Mouse (Mus musculus): ENCODE data around the gene Hoxb6. TPM values are rescaled to one million over a fixed set of nuclear protein-coding genes. Genes with fewer than 3 reads are reported as not detected.

Gene Hoxb6
- polyA plus RNA-seq, 1 experiment from 2014 or later: 0.90 TPM

- Histone ChIP-seq H3K9me3 (replicated peaks; ENCODE audit: control insufficient read depth, low read length) (no peaks in the 10 kb centered on the region), H3K36me3 (ENCODE audit: control insufficient read depth, insufficient read depth, low read length) (no peaks in the 10 kb centered on the region), H3K4me1 (ENCODE audit: control insufficient read depth, insufficient read depth, low read length) (peaks cover 14% of the 10 kb centered on the region), H3K9ac (ENCODE audit: low read depth, low read length) (peak overlapping the region; percentile 52; the same call in 1 of the 2 replicates), H3K27ac (ENCODE audit: low read depth, low read length) (peak overlapping the region; percentile 41; the same call in 1 of the 2 replicates), H3K4me3 (ENCODE audit: low read depth, low read length) (peak overlapping the region; percentile 45), H3K4me2 (peak overlapping the region; percentile 76), H3K27me3 (ENCODE audit: control insufficient read depth, insufficient read depth, low read length) (peaks cover 91% of the 10 kb centered on the region)
- ATAC-seq (replicated peaks; ENCODE audit: insufficient number of reproducible peaks, low FRiP score, low TSS enrichment): no peak
- 4% methylated on average over 39 of the region's 56 CpGs for WGBS (ENCODE audit: insufficient replicate concordance)
These were observed 53.1 kb downstream of the Hoxb6 start for GRCm38 (mm10) chr11:96345220-96345892.

GRCm38 (mm10) chr11:96345893-96346806 lies 53.9 kb downstream of the Hoxb6 start:
- Histone ChIP-seq H3K9me3 (replicated peaks; ENCODE audit: control insufficient read depth, low read length) (no peaks in the 10 kb centered on the region), H3K4me1 (ENCODE audit: control insufficient read depth, insufficient read depth, low read length) (peaks cover 14% of the 10 kb centered on the region), H3K4me2 (peak overlapping the region; percentile 76), H3K27me3 (ENCODE audit: control insufficient read depth, insufficient read depth, low read length) (peaks cover 92% of the 10 kb centered on the region), H3K36me3 (ENCODE audit: control insufficient read depth, insufficient read depth, low read length) (no peaks in the 10 kb centered on the region), H3K27ac (ENCODE audit: low read depth, low read length) (peak overlapping the region; percentile 41; the same call in 1 of the 2 replicates), H3K9ac (ENCODE audit: low read depth, low read length) (peak overlapping the region; percentile 52; the same call in 1 of the 2 replicates), H3K4me3 (ENCODE audit: low read depth, low read length) (peak overlapping the region; percentile 45)
- 4% methylated on average over 44 of the region's 45 CpGs for WGBS (ENCODE audit: insufficient replicate concordance)
- ATAC-seq (replicated peaks; ENCODE audit: insufficient number of reproducible peaks, low FRiP score, low TSS enrichment): no peak

- Histone ChIP-seq H3K4me2 (no peak overlapping the region), H3K9me3 (replicated peaks; ENCODE audit: control insufficient read depth, low read length) (no peaks in the 10 kb centered on the region), H3K27ac (ENCODE audit: low read depth, low read length) (no peak overlapping the region), H3K9ac (ENCODE audit: low read depth, low read length) (no peak overlapping the region), H3K36me3 (ENCODE audit: control insufficient read depth, insufficient read depth, low read length) (no peaks in the 10 kb centered on the region), H3K27me3 (ENCODE audit: control insufficient read depth, insufficient read depth, low read length) (peaks cover 93% of the 10 kb centered on the region), H3K4me3 (ENCODE audit: low read depth, low read length) (no peak overlapping the region), H3K4me1 (ENCODE audit: control insufficient read depth, insufficient read depth, low read length) (peaks cover 14% of the 10 kb centered on the region)
- ATAC-seq (replicated peaks; ENCODE audit: insufficient number of reproducible peaks, low FRiP score, low TSS enrichment): no peak
- 53% methylated on average over 5 of the region's 5 CpGs for WGBS (ENCODE audit: insufficient replicate concordance)
These were observed 54.7 kb downstream of the Hoxb6 start for GRCm38 (mm10) chr11:96346916-96347520.

DNA sequence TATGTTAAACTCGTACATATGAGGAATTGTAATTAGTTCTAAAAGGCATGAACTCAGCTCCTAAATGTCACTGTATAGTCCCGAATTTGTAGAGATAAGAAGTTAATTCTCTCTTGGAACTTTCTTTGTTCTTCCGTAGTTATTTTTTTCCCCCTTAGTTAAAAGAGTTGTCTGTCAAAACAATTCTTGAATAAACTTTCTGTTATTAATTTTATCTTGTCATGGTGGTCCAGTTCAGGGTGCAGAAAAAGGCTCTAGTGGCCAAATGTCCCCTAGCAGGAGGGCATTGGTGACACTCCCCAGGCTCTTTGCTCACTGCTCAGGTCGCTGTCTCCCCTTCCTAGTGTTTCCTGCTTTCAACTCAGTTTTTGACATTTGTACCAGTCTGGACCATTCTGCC lies 55.4 kb downstream of the Hoxb6 start:
- WGBS (ENCODE audit: insufficient replicate concordance): 25% methylated on average over 4 of the region's 4 CpGs
- Histone ChIP-seq H3K27me3 (ENCODE audit: control insufficient read depth, insufficient read depth, low read length) (peaks cover 91% of the 10 kb centered on the region), H3K4me3 (ENCODE audit: low read depth, low read length) (peak overlapping the region; percentile 14; the same call in 1 of the 2 replicates), H3K9ac (ENCODE audit: low read depth, low read length) (no peak overlapping the region), H3K4me1 (ENCODE audit: control insufficient read depth, insufficient read depth, low read length) (peaks cover 16% of the 10 kb centered on the region), H3K27ac (ENCODE audit: low read depth, low read length) (peak overlapping the region; percentile 50), H3K36me3 (ENCODE audit: control insufficient read depth, insufficient read depth, low read length) (no peaks in the 10 kb centered on the region), H3K4me2 (peak overlapping the region; percentile 55; the same call in 1 of the 2 replicates), H3K9me3 (replicated peaks; ENCODE audit: control insufficient read depth, low read length) (no peaks in the 10 kb centered on the region)
- ATAC-seq (replicated peaks; ENCODE audit: insufficient number of reproducible peaks, low FRiP score, low TSS enrichment): no peak

DNA sequence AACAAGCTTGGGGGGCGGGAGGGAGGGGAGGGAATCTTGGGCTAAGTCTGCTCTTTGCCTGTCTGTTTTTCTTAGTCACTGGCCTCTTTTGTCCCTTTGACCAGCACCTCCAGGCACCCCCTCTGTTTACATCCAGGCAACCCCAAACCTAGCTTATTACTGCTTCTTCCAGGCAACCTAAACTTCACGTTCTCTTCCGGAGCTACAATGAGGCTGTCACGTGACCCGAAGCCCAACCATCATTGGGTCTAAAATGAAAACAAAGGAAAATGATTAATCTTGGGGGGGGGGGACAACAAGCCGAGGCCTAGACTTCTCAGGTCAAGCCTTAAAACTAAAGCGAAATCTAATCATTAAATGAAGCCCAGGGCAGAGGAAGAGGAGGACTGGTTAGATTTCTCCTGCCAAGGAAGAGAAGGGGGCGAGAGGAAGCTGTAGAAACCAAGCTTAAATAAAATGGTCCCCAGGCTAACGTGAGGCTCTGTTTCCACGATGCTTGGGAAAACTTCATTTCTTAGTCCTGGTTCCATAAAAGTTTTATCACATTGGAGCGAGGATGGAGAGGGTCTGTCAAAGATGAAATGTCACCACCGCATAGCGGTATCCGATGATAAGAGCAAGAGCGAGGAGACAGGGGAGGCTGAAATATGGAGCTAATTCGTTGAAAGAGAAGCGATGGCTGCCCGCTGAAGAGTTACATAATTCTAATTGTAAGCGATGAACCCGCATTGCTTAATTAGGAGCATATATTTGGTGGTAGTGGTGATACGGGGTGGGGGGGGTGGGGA lies 56.1 kb downstream of the Hoxb6 start:
- peaks cover 22% of the 10 kb centered on the region for H3K4me1 ChIP-seq (ENCODE audit: control insufficient read depth, insufficient read depth, low read length)
- no peak for ATAC-seq (replicated peaks; ENCODE audit: insufficient number of reproducible peaks, low FRiP score, low TSS enrichment)
- H3K27me3 ChIP-seq (ENCODE audit: control insufficient read depth, insufficient read depth, low read length): peaks cover 91% of the 10 kb centered on the region
- 11% methylated on average over 21 of the region's 21 CpGs for WGBS (ENCODE audit: insufficient replicate concordance)
- H3K4me2 ChIP-seq: peak overlapping the region; percentile 55
- H3K27ac ChIP-seq (ENCODE audit: low read depth, low read length): peak overlapping the region; percentile 50
- H3K4me3 ChIP-seq (ENCODE audit: low read depth, low read length): peak overlapping the region; percentile 14; the same call in 1 of the 2 replicates
- 0 out of 2 replicates have a peak overlapping the region, but pooled peaks have one; percentile 22 for H3K9ac ChIP-seq (ENCODE audit: low read depth, low read length)
- H3K9me3 ChIP-seq (replicated peaks; ENCODE audit: control insufficient read depth, low read length): no peaks in the 10 kb centered on the region
- no peaks in the 10 kb centered on the region for H3K36me3 ChIP-seq (ENCODE audit: control insufficient read depth, insufficient read depth, low read length)

- peak overlapping the region; percentile 55; the same call in 1 of the 2 replicates for H3K4me2 ChIP-seq
- H3K27me3 ChIP-seq (ENCODE audit: control insufficient read depth, insufficient read depth, low read length): peaks cover 86% of the 10 kb centered on the region
- ATAC-seq (replicated peaks; ENCODE audit: insufficient number of reproducible peaks, low FRiP score, low TSS enrichment): no peak
- H3K36me3 ChIP-seq (ENCODE audit: control insufficient read depth, insufficient read depth, low read length): no peaks in the 10 kb centered on the region
- no peak overlapping the region for H3K9ac ChIP-seq (ENCODE audit: low read depth, low read length)
- H3K4me3 ChIP-seq (ENCODE audit: low read depth, low read length): 0 out of 2 replicates have a peak overlapping the region, but pooled peaks have one; percentile 14
- no peak overlapping the region for H3K27ac ChIP-seq (ENCODE audit: low read depth, low read length)
- H3K4me1 ChIP-seq (ENCODE audit: control insufficient read depth, insufficient read depth, low read length): peaks cover 22% of the 10 kb centered on the region
- H3K9me3 ChIP-seq (replicated peaks; ENCODE audit: control insufficient read depth, low read length): no peaks in the 10 kb centered on the region
- WGBS (ENCODE audit: insufficient replicate concordance): 34% methylated on average over 3 of the region's 3 CpGs
These were observed 56.7 kb downstream of the Hoxb6 start for GRCm38 (mm10) chr11:96348988-96349387.

DNA sequence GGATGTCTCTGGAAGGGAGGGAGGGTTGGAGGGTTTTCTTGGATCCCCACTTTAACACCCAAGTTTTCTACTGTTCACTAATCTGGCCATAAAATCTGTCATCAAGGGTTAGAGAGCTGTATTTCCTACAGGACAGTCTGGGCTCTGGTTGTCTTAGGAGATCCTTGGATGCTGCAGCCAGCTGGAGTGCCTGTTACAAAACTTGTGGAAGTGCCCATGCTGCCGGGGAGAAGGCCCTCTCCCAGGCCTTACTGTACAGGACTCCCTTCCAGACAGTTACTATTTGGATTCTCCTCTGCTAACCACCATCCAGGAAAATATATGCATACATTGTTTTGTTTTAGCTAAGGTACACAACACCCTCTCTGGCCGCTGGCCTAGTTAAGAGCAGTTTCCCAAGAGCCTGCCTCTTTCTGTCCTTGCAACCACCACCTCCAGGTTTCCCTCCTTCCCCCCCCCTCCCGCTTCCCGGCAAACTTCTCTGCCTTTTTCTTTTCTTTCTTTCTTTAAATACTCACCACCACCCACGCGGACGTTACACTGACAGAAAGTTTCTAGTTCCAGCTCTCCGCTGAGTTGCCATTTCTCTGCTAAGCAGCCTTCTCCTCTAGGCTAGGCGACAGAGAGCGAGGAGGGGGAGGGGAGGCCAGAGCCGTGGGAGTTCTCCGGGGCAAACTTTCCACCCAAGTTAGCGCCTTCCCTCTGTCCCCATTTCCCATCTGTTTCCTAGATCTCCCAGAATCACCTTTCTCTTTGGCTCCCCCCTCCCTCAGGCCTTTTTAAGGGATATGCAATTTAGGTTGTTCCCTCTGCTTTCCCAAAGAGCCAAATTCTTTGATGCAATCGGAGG lies 57.4 kb downstream of the Hoxb6 start:
- H3K9ac ChIP-seq (ENCODE audit: low read depth, low read length): peak overlapping the region; percentile 60; the same call in 1 of the 2 replicates
- H3K4me2 ChIP-seq: peak overlapping the region; percentile 55
- WGBS (ENCODE audit: insufficient replicate concordance): 10% methylated on average over 14 of the region's 14 CpGs
- no peaks in the 10 kb centered on the region for H3K9me3 ChIP-seq (replicated peaks; ENCODE audit: control insufficient read depth, low read length)
- H3K4me3 ChIP-seq (ENCODE audit: low read depth, low read length): peak overlapping the region; percentile 14
- H3K36me3 ChIP-seq (ENCODE audit: control insufficient read depth, insufficient read depth, low read length): no peaks in the 10 kb centered on the region
- H3K27ac ChIP-seq (ENCODE audit: low read depth, low read length): peak overlapping the region; percentile 25; the same call in 1 of the 2 replicates
- H3K4me1 ChIP-seq (ENCODE audit: control insufficient read depth, insufficient read depth, low read length): peaks cover 18% of the 10 kb centered on the region
- peaks cover 84% of the 10 kb centered on the region for H3K27me3 ChIP-seq (ENCODE audit: control insufficient read depth, insufficient read depth, low read length)
- no peak for ATAC-seq (replicated peaks; ENCODE audit: insufficient number of reproducible peaks, low FRiP score, low TSS enrichment)
